Mouse (Mus musculus) liver, postnatal 0 days (tissue): ENCODE results near the gene Bcl2.

ENCODE experiments used
- CTCF ChIP-seq: sonication (generic); IDR thresholded peaks from 2 replicates; pipeline ENCODE4 v1.5.1; 2016; ENCODE audit warnings: antibody characterized with exemption, low read depth
- EP300 ChIP-seq: IDR thresholded peaks from 2 replicates; pipeline ENCODE4 v1.6.1; 2016; ENCODE audit warnings: antibody characterized with exemption, low read depth, mild to moderate bottlenecking

GRCm38 (mm10) chr1:106497999-106498398 is 216.1 kb downstream of the Bcl2 start:
- TF ChIP-seq CTCF: no peak
- no peak for TF ChIP-seq EP300
